Mouse (Mus musculus) heart, postnatal 0 days (tissue): ENCODE measurements around the gene Pcbp4.

ENCODE experiments used
- CTCF ChIP-seq: IDR thresholded peaks from 2 replicates; pipeline ENCODE4 v1.5.1; 2016; ENCODE audit warnings: antibody characterized with exemption, control low read depth, low read depth
- EP300 ChIP-seq: IDR thresholded peaks from 2 replicates; pipeline ENCODE4 v1.6.1; 2016; ENCODE audit warnings: antibody characterized with exemption, low read depth

DNA sequence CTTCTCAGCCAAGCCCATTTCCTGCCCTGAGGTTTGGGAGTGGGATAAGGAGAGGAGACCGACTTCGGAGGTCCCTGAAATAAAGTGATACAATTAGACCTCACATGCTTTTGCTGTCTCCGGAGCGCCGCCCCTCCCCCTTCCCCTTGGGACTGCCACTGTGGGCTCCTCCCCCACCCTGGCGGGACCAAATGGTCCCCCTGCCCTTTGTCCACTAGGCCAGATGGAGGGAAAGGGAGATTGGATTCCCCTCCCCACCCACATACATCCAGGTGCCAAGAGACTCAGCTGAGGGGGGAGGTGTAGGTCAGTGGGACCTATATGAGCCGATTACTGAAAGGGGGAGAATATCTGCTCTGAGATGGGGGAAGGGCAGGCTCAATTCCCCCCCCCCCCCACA, 270 bp upstream of the Pcbp4 start:
- TF ChIP-seq CTCF, result no peak
- no peak for TF ChIP-seq EP300
